Mouse (Mus musculus) adrenal gland, postnatal 14 days (tissue): Measurements from ENCODE around the gene Unc13a. TPM values are rescaled to one million over a fixed set of nuclear protein-coding genes. Genes with fewer than 3 reads are reported as not detected.
"Not testable (repeated sequence)": the region's sequence is repeated elsewhere in the genome, so short reads cannot be mapped to it uniquely, and the experiment has no call there.

ENCODE experiments used
- DNase-seq: peaks from one replicate; pipeline ENCODE4 v3.0.0; 2021; ENCODE audit warnings: mixed read lengths
- long read RNA-seq, 2 experiments: library from polyadenylated mRNA; stranded (forward); transcript quantifications; one replicate each; pipeline ENCODE4 v2.0.0; 2021
- total RNA-seq: library from RNA; stranded (reverse); gene quantifications from 2 replicates; pipeline ENCODE4 v1.2.3, GENCODE M21; 2021

The Unc13a gene
- total RNA-seq, result 7.2 and 7.7 TPM in 2 replicates
- long read RNA-seq, experiment 1, partial matches to known transcripts, result 1 of 4 reads
- long read RNA-seq, experiment 1, other reads (novel, unspliced or antisense), result 3 of 4 reads
- long read RNA-seq, experiment 2, partial matches to known transcripts, result 1 of 2 reads
- long read RNA-seq, experiment 2, other reads (novel, unspliced or antisense), result 1 of 2 reads

GRCm38 (mm10) chr8:71671549-71671965, at the start of gene Unc13a:
TSS of gene Unc13a (minus strand) at chr8:71671757.
- DNase-seq, result peak; percentile 95

- DNase-seq, result no peak
These were observed 48.4 kb upstream of the Unc13a start for GRCm38 (mm10) chr8:71719928-71720457.

- no peak for DNase-seq
These were observed 47.7 kb upstream of the Unc13a start for GRCm38 (mm10) chr8:71719218-71719617.

- no peak for DNase-seq
These were observed 46.7 kb upstream of the Unc13a start for GRCm38 (mm10) chr8:71718252-71718651.

- DNase-seq, result peak; percentile 42
These were observed 45.5 kb upstream of the Unc13a start for GRCm38 (mm10) chr8:71717096-71717495.

- no peak for DNase-seq
These were observed 45.0 kb upstream of the Unc13a start for GRCm38 (mm10) chr8:71716561-71717053.

GRCm38 (mm10) chr8:71715531-71715930, 44.0 kb upstream of the Unc13a start:
- DNase-seq, result no peak

- no peak for DNase-seq
These were observed 40.0 kb upstream of the Unc13a start for GRCm38 (mm10) chr8:71711574-71711973.

- peak; percentile 86 for DNase-seq
These were observed 38.4 kb upstream of the Unc13a start for GRCm38 (mm10) chr8:71709800-71710446.

GRCm38 (mm10) chr8:71709134-71709799, 37.7 kb upstream of the Unc13a start:
- DNase-seq, result no peak

GRCm38 (mm10) chr8:71707874-71708273, 36.3 kb upstream of the Unc13a start:
- DNase-seq, result peak; percentile 75

GRCm38 (mm10) chr8:71703400-71703799, 31.8 kb upstream of the Unc13a start:
- not testable (repeated sequence) for DNase-seq

GRCm38 (mm10) chr8:71702923-71703322, 31.4 kb upstream of the Unc13a start:
- no peak for DNase-seq

- no peak for DNase-seq
These were observed 30.5 kb upstream of the Unc13a start for GRCm38 (mm10) chr8:71702087-71702432.

- no peak for DNase-seq
These were observed 30.0 kb upstream of the Unc13a start, which contains the start of gene B3gnt3 for GRCm38 (mm10) chr8:71701414-71702086. TSS of gene B3gnt3 (minus strand) at chr8:71701789.

GRCm38 (mm10) chr8:71700493-71701269, 29.1 kb upstream of the Unc13a start:
- DNase-seq, result no peak

GRCm38 (mm10) chr8:71695456-71695855, 23.9 kb upstream of the Unc13a start:
- not testable (repeated sequence) for DNase-seq

GRCm38 (mm10) chr8:71693166-71694041, 21.8 kb upstream of the Unc13a start:
- DNase-seq, result no peak

- no peak for DNase-seq
These were observed 21.0 kb upstream of the Unc13a start for GRCm38 (mm10) chr8:71692509-71692908.

GRCm38 (mm10) chr8:71689028-71689427, 17.5 kb upstream of the Unc13a start, which contains the start of gene Insl3:
TSS of gene Insl3 (plus strand) at chr8:71689214.
- DNase-seq, result no peak

GRCm38 (mm10) chr8:71687616-71688015, 16.1 kb upstream of the Unc13a start:
- no peak for DNase-seq
